Mouse (Mus musculus) forebrain, embryonic 13.5 days (tissue): Measurements from ENCODE around the gene Ddi2. TPM values are rescaled to one million over a fixed set of nuclear protein-coding genes. Genes with fewer than 3 reads are reported as not detected.

Experiments
- ATAC-seq: fragments of 200-750 bp; cut with Nextera tagmentation; 2 replicates; pipeline ENCODE4 v1.8.0; 2017
- H3K27ac ChIP-seq: fragments of 300-500 bp; sonication (generic); 2 replicates; pipeline ENCODE4 v1.5.1; 2015; ENCODE audit warnings: inconsistent platforms, mild to moderate bottlenecking, moderate library complexity
- H3K27me3 ChIP-seq: fragments of 300-500 bp; sonication (generic); 2 replicates; pipeline ENCODE4 v1.6.1; 2015; ENCODE audit warnings: mild to moderate bottlenecking, inconsistent platforms
- H3K36me3 ChIP-seq: fragments of 300-500 bp; sonication (generic); 2 replicates; pipeline ENCODE4 v1.6.1; 2015; ENCODE audit warnings: mild to moderate bottlenecking, inconsistent platforms; ENCODE audit not compliant: poor library complexity, severe bottlenecking
- H3K4me1 ChIP-seq: fragments of 300-500 bp; sonication (generic); 2 replicates; pipeline ENCODE4 v1.6.1; 2015; ENCODE audit warnings: inconsistent platforms
- H3K4me2 ChIP-seq: fragments of 300-500 bp; sonication (generic); 2 replicates; pipeline ENCODE4 v1.6.1; 2015; ENCODE audit warnings: inconsistent platforms, mild to moderate bottlenecking, moderate library complexity
- H3K4me3 ChIP-seq: fragments of 300-500 bp; sonication (generic); 2 replicates; pipeline ENCODE4 v1.5.1; 2015; ENCODE audit warnings: mild to moderate bottlenecking, inconsistent platforms
- H3K9ac ChIP-seq: fragments of 300-500 bp; sonication (generic); 2 replicates; pipeline ENCODE4 v1.6.1; 2015; ENCODE audit warnings: mild to moderate bottlenecking, inconsistent platforms
- H3K9me3 ChIP-seq: fragments of 300-500 bp; sonication (generic); replicated peaks from 2 replicates; pipeline ENCODE4 v1.6.1; 2016; ENCODE audit warnings: inconsistent platforms
- WGBS: fragments of 180-500 bp; shearing (Covaris S2); methylation state at CpG from one replicate; pipeline ENCODE4 v1.1.7; 2015; 5-methylcytosine and 5-hydroxymethylcytosine counted together
- polyA plus RNA-seq: library from polyadenylated mRNA; unstranded; fragments of >200 nt; fragmentation: Nextera tagmentation; extraction: Ambion mirVana; gene quantifications from 2 replicates; pipeline ENCODE4 v1.2.1, GENCODE M21; 2015

The Ddi2 gene
- polyA plus RNA-seq, 1 experiment from 2014 or later: 14.7 TPM

GRCm38 (mm10) chr4:141682706-141683230 is 40.5 kb downstream of the Ddi2 start:
- Histone ChIP-seq H3K27ac (no peak overlapping the region), H3K4me1 (no peaks in the 10 kb centered on the region), H3K9me3 (no peaks in the 10 kb centered on the region), H3K4me3 (no peak overlapping the region), H3K9ac (no peak overlapping the region), H3K4me2 (no peak overlapping the region), H3K36me3 (peaks cover 55% of the 10 kb centered on the region), H3K27me3 (no peaks in the 10 kb centered on the region)
- WGBS: 61% methylated on average over 12 of the region's 12 CpGs
- no peak for ATAC-seq

- H3K27ac ChIP-seq: no peak overlapping the region
- H3K36me3 ChIP-seq: peaks cover 50% of the 10 kb centered on the region
- H3K9ac ChIP-seq: no peak overlapping the region
- H3K27me3 ChIP-seq: no peaks in the 10 kb centered on the region
- ATAC-seq: no peak
- no peaks in the 10 kb centered on the region for H3K9me3 ChIP-seq
- H3K4me2 ChIP-seq: no peak overlapping the region
- H3K4me3 ChIP-seq: no peak overlapping the region
- WGBS: 65% methylated on average over 7 of the region's 7 CpGs
- H3K4me1 ChIP-seq: no peaks in the 10 kb centered on the region
These were observed 41.5 kb downstream of the Ddi2 start for GRCm38 (mm10) chr4:141681767-141682166.

GRCm38 (mm10) chr4:141680892-141681291 is 42.3 kb downstream of the Ddi2 start:
- Histone ChIP-seq H3K4me1 (no peaks in the 10 kb centered on the region), H3K27me3 (no peaks in the 10 kb centered on the region), H3K27ac (no peak overlapping the region), H3K9ac (no peak overlapping the region), H3K4me3 (no peak overlapping the region), H3K36me3 (peaks cover 42% of the 10 kb centered on the region), H3K9me3 (no peaks in the 10 kb centered on the region), H3K4me2 (no peak overlapping the region)
- no peak for ATAC-seq
- WGBS: 82% methylated on average over 12 of the region's 12 CpGs

- H3K27ac ChIP-seq: no peak overlapping the region
- H3K9me3 ChIP-seq: no peaks in the 10 kb centered on the region
- peaks cover 23% of the 10 kb centered on the region for H3K36me3 ChIP-seq
- ATAC-seq: no peak
- H3K9ac ChIP-seq: no peak overlapping the region
- no peak overlapping the region for H3K4me3 ChIP-seq
- H3K27me3 ChIP-seq: no peaks in the 10 kb centered on the region
- WGBS: 89% methylated on average over 2 of the region's 2 CpGs
- no peak overlapping the region for H3K4me2 ChIP-seq
- no peaks in the 10 kb centered on the region for H3K4me1 ChIP-seq
These were observed 44.2 kb downstream of the Ddi2 start for GRCm38 (mm10) chr4:141679016-141679415.

GRCm38 (mm10) chr4:141676462-141676979 is 46.7 kb downstream of the Ddi2 start:
- no peak for ATAC-seq
- Histone ChIP-seq H3K27me3 (no peaks in the 10 kb centered on the region), H3K36me3 (peaks cover 8% of the 10 kb centered on the region), H3K27ac (no peak overlapping the region), H3K9ac (no peak overlapping the region), H3K4me1 (no peaks in the 10 kb centered on the region), H3K9me3 (no peaks in the 10 kb centered on the region), H3K4me3 (no peak overlapping the region), H3K4me2 (no peak overlapping the region)
- 85% methylated on average over 5 of the region's 5 CpGs for WGBS

- Histone ChIP-seq H3K9ac (no peak overlapping the region), H3K4me1 (no peaks in the 10 kb centered on the region), H3K27ac (no peak overlapping the region), H3K27me3 (no peaks in the 10 kb centered on the region), H3K9me3 (no peaks in the 10 kb centered on the region), H3K36me3 (no peaks in the 10 kb centered on the region), H3K4me2 (no peak overlapping the region), H3K4me3 (no peak overlapping the region)
- 80% methylated on average over 13 of the region's 13 CpGs for WGBS
- no peak for ATAC-seq
These were observed 50.9 kb downstream of the Ddi2 start for GRCm38 (mm10) chr4:141672325-141672724.

- Histone ChIP-seq H3K36me3 (no peaks in the 10 kb centered on the region), H3K4me3 (no peak overlapping the region), H3K4me1 (no peaks in the 10 kb centered on the region), H3K9ac (no peak overlapping the region), H3K27ac (no peak overlapping the region), H3K4me2 (no peak overlapping the region), H3K27me3 (no peaks in the 10 kb centered on the region), H3K9me3 (no peaks in the 10 kb centered on the region)
- WGBS: 81% methylated on average over 4 of the region's 4 CpGs
- no peak for ATAC-seq
These were observed 51.8 kb downstream of the Ddi2 start for GRCm38 (mm10) chr4:141671389-141671788.

- H3K4me1 ChIP-seq: no peaks in the 10 kb centered on the region
- H3K4me3 ChIP-seq: no peak overlapping the region
- H3K9ac ChIP-seq: no peak overlapping the region
- no peaks in the 10 kb centered on the region for H3K9me3 ChIP-seq
- ATAC-seq: no peak
- H3K27ac ChIP-seq: no peak overlapping the region
- 92% methylated on average over 18 of the region's 18 CpGs for WGBS
- no peak overlapping the region for H3K4me2 ChIP-seq
- no peaks in the 10 kb centered on the region for H3K36me3 ChIP-seq
- H3K27me3 ChIP-seq: no peaks in the 10 kb centered on the region
These were observed 53.1 kb downstream of the Ddi2 start for GRCm38 (mm10) chr4:141669898-141670712.

GRCm38 (mm10) chr4:141664799-141665198 is 58.4 kb downstream of the Ddi2 start, which contains the start of gene Plekhm2:
Gene Plekhm2 (minus strand): TSS chr4:141664899.
- no peak for ATAC-seq
- Histone ChIP-seq H3K27ac (peak within 1 kb of the TSS; percentile 59), H3K36me3 (peaks cover 16% of the 10 kb centered on the region), H3K9me3 (no peaks in the 10 kb centered on the region), H3K4me1 (peaks cover 15% of the 10 kb centered on the region), H3K4me3 (peak within 1 kb of the TSS; percentile 83), H3K9ac (peak within 1 kb of the TSS; percentile 94), H3K27me3 (no peaks in the 10 kb centered on the region), H3K4me2 (peak within 1 kb of the TSS; percentile 89)
- WGBS: 71% methylated on average over 8 of the region's 8 CpGs

GRCm38 (mm10) chr4:141664011-141664745 is 59.0 kb downstream of the Ddi2 start:
- no peaks in the 10 kb centered on the region for H3K9me3 ChIP-seq
- peak; percentile 87 for ATAC-seq
- H3K27ac ChIP-seq: peak overlapping the region; percentile 59

GRCm38 (mm10) chr4:141663122-141663931 is 59.9 kb downstream of the Ddi2 start:
- Histone ChIP-seq H3K4me2 (peak overlapping the region; percentile 89), H3K4me3 (peak overlapping the region; percentile 83), H3K36me3 (peaks cover 27% of the 10 kb centered on the region), H3K27ac (peak overlapping the region; percentile 59), H3K9me3 (no peaks in the 10 kb centered on the region), H3K9ac (peak overlapping the region; percentile 94), H3K4me1 (peaks cover 15% of the 10 kb centered on the region), H3K27me3 (no peaks in the 10 kb centered on the region)
- 5% methylated on average over 36 of the region's 47 CpGs for WGBS
- ATAC-seq: peak; percentile 14

More at GRCm38 (mm10) chr4:141664011-141664745, 59.0 kb downstream of the Ddi2 start:
- Histone ChIP-seq H3K4me3 (peak overlapping the region; percentile 83), H3K4me2 (peak overlapping the region; percentile 89), H3K36me3 (peaks cover 20% of the 10 kb centered on the region), H3K27me3 (no peaks in the 10 kb centered on the region), H3K9ac (peak overlapping the region; percentile 94), H3K4me1 (peaks cover 15% of the 10 kb centered on the region)
- WGBS: 1% methylated on average over 45 of the region's 60 CpGs
